Mouse (Mus musculus): Measurements from ENCODE around the gene Mt3. TPM values are rescaled to one million over a fixed set of nuclear protein-coding genes. Genes with fewer than 3 reads are reported as not detected.
"Not testable (repeated sequence)": the region's sequence is repeated elsewhere in the genome, so short reads cannot be mapped to it uniquely, and the experiment has no call there.

The Mt3 gene
- polyA plus RNA-seq, 1 experiment from 2014 or later = 2.2 TPM

DNA sequence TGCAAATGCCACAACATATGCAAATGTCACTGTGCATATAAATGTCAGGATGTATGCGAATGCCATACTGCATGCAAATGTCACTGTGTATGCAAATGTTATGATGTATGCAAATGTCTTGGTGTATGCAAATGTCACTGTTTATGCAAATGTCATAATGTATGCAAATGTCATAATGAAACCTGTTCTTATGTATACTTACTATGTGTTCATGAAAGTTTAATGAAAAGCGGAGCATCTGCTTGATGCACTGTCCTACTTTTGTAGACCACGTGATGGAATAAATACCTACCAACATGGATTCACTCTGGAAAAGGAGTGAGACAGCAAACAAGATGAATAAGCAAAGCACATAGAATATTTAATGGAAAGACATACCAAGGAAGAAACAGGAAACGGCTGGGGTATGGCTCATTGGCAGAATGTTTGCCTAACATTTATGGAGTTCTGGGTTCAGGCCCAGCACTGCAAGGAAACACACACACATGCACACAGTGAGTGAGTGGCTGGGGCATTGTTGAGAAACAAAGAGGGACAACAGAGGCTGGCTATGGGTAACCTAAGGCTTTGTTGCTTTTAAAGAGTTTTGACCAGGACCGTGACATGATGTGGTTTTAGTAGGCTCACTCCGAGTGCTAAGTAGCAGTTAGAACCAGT is 23.1 kb upstream of the Mt3 start:
- no peak for TF ChIP-seq CTCF (IDR thresholded peaks at IDR 0.05; ENCODE audit: low read depth)
- ATAC-seq (replicated peaks; ENCODE audit: low FRiP score, low read depth) (no peak; the same call in 1 of the 2 replicates), DNase-seq (ENCODE audit: low spot score) (no peak)
- H3K4me2 ChIP-seq (ENCODE audit: low read length) = no peak overlapping the region
- H3K27me3 ChIP-seq (ENCODE audit: insufficient read depth, low read length) = no peaks in the 10 kb centered on the region
- no peaks in the 10 kb centered on the region for H3K9me3 ChIP-seq (replicated peaks; ENCODE audit: low read length)
- H3K36me3 ChIP-seq (ENCODE audit: insufficient read depth, low read length) = no peaks in the 10 kb centered on the region
- no peaks in the 10 kb centered on the region for H3K4me1 ChIP-seq (replicated peaks; ENCODE audit: insufficient read depth, low read length)
- H3K27ac ChIP-seq = no peak overlapping the region
- H3K9ac ChIP-seq (ENCODE audit: low read depth, low read length) = no peak overlapping the region
- H3K4me3 ChIP-seq (replicated peaks; ENCODE audit: low read depth, low read length) = no peak overlapping the region
- 88% methylated on average over 6 of the region's 6 CpGs for WGBS

DNA sequence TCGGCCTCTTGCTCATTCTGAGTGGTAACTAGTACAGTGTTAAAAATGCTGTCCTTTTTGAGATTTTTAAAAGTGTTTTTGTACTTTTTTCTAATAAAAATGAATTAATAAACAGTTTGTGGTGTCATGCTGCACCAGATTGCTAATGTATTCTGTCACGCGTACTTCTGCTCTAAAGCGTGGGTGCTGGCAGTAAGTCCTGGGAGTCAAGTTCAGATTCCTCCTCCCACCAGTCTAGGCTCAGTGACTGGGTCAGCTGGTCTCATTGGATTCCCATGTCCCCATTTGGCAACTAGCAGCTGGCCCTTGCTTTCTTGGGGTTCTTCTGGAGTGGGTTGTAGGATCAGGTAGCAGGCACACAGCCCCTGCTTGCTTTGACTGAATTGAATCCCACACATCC is 22.3 kb upstream of the Mt3 start:
- Histone ChIP-seq H3K9ac (ENCODE audit: low read depth, low read length) (no peak overlapping the region), H3K27me3 (ENCODE audit: insufficient read depth, low read length) (no peaks in the 10 kb centered on the region), H3K9me3 (replicated peaks; ENCODE audit: low read length) (no peaks in the 10 kb centered on the region), H3K36me3 (ENCODE audit: insufficient read depth, low read length) (no peaks in the 10 kb centered on the region), H3K4me2 (ENCODE audit: low read length) (no peak overlapping the region), H3K4me3 (replicated peaks; ENCODE audit: low read depth, low read length) (no peak overlapping the region), H3K27ac (no peak overlapping the region), H3K4me1 (replicated peaks; ENCODE audit: insufficient read depth, low read length) (no peaks in the 10 kb centered on the region)
- DNase-seq (ENCODE audit: low spot score) = no peak
- TF ChIP-seq CTCF (IDR thresholded peaks at IDR 0.05; ENCODE audit: low read depth) = no peak
- ATAC-seq (replicated peaks; ENCODE audit: low FRiP score, low read depth) = no peak
- 67% methylated on average over 4 of the region's 4 CpGs for WGBS

DNA sequence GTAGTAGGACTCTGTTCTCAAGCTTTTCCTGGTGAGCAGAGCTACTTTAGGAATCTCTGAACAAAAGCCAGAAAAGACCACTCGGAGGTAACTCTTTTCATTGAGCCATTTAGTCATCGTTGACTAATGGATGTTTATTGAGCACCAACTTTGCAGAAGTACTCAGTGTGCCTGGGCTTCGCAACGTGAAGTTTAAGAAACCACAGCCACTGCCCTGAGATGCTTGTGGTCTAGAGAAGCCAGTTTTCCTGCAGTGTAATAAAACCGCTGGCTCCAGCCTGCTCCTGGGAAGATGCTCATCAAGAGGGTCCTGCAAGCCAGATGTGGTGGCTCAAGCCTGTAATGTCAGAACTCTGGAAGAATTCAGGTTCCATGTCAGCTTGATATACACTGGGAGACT is 20.3 kb upstream of the Mt3 start:
- Histone ChIP-seq H3K27me3 (ENCODE audit: insufficient read depth, low read length) (no peaks in the 10 kb centered on the region), H3K4me2 (ENCODE audit: low read length) (no peak overlapping the region), H3K9me3 (replicated peaks; ENCODE audit: low read length) (no peaks in the 10 kb centered on the region), H3K36me3 (ENCODE audit: insufficient read depth, low read length) (no peaks in the 10 kb centered on the region), H3K4me3 (replicated peaks; ENCODE audit: low read depth, low read length) (no peak overlapping the region), H3K27ac (no peak overlapping the region), H3K4me1 (replicated peaks; ENCODE audit: insufficient read depth, low read length) (no peaks in the 10 kb centered on the region), H3K9ac (ENCODE audit: low read depth, low read length) (no peak overlapping the region)
- WGBS = 59% methylated on average over 5 of the region's 5 CpGs
- no peak for TF ChIP-seq CTCF (IDR thresholded peaks at IDR 0.05; ENCODE audit: low read depth)
- no peak for ATAC-seq (replicated peaks; ENCODE audit: low FRiP score, low read depth)
- no peak for DNase-seq (ENCODE audit: low spot score)

DNA sequence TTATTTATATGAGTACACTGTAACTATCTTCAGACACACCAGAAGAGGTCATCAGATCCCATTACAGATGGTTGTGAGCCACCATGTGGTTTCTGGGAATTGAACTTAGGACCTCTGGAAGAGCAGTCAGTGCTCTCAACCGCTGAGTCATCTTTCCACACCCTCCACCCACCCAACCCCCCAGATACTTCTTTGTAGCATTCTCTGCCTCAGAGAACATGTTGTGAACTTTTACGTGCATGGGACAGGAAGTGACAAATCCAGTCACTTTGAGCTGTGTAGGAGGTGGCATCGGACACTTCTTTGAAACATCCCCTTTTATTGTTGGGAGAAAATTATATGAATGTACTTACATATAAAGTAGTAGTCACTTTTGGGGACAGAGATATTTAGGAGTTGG is 17.8 kb upstream of the Mt3 start:
- H3K4me1 ChIP-seq (replicated peaks; ENCODE audit: insufficient read depth, low read length); DNase-seq (ENCODE audit: low spot score); H3K4me2 ChIP-seq (ENCODE audit: low read length); H3K36me3 ChIP-seq (ENCODE audit: insufficient read depth, low read length); ATAC-seq (replicated peaks; ENCODE audit: low FRiP score, low read depth); H3K4me3 ChIP-seq (replicated peaks; ENCODE audit: low read depth, low read length); H3K27me3 ChIP-seq (ENCODE audit: insufficient read depth, low read length); H3K9me3 ChIP-seq (replicated peaks; ENCODE audit: low read length); H3K27ac ChIP-seq; H3K9ac ChIP-seq (ENCODE audit: low read depth, low read length): not testable (repeated sequence)
- 22% methylated on average over 3 of the region's 3 CpGs for whole genome bisulfite sequencing

DNA sequence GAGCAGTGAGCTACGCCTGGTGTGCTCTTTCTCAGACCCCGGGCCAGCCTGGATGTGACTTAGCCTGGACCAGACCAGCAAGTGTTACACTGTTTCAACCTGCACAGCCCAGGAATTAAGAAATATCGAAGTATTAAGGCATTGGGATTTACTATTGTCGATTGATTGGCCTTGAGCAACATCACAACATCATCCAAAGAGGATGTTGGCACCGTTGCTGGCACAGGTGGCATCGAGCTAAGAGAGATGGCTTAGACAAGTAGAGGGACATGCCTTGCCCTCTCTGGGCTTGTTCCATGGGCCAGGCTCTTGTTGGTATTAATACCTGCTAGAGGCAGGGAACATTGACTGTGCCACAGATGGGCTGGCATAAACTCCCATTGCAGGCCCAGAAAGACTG is 16.9 kb upstream of the Mt3 start:
- no peak for TF ChIP-seq CTCF (IDR thresholded peaks at IDR 0.05; ENCODE audit: low read depth)
- H3K9me3 ChIP-seq (replicated peaks; ENCODE audit: low read length) = no peaks in the 10 kb centered on the region
- no peak overlapping the region for H3K4me3 ChIP-seq (replicated peaks; ENCODE audit: low read depth, low read length)
- H3K27me3 ChIP-seq (ENCODE audit: insufficient read depth, low read length) = no peaks in the 10 kb centered on the region
- H3K27ac ChIP-seq = no peak overlapping the region
- 95% methylated on average over 6 of the region's 6 CpGs for WGBS
- no peak for ATAC-seq (replicated peaks; ENCODE audit: low FRiP score, low read depth)
- no peaks in the 10 kb centered on the region for H3K4me1 ChIP-seq (replicated peaks; ENCODE audit: insufficient read depth, low read length)
- H3K9ac ChIP-seq (ENCODE audit: low read depth, low read length) = no peak overlapping the region
- no peak overlapping the region for H3K4me2 ChIP-seq (ENCODE audit: low read length)
- DNase-seq (ENCODE audit: low spot score) = no peak
- no peaks in the 10 kb centered on the region for H3K36me3 ChIP-seq (ENCODE audit: insufficient read depth, low read length)

DNA sequence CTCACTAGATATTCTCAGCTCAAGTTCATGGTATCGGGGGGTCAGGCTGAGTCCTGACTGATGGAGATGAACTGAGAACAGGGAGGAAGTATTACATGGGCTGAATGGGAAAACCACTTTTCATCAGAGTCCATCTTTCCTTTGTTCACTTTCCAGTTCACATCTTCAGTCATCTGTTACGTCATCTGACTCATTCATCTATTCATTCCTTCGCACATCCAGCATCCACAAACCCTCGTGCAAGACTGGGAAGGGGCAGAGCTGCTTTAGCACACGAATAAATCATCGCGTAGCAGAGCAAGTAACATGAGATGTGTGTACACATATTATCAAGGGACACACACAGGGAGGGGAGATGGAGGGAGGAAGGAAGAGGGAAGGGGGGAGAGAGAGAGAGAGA is 16.2 kb upstream of the Mt3 start:
- H3K9me3 ChIP-seq (replicated peaks; ENCODE audit: low read length) = no peaks in the 10 kb centered on the region
- H3K4me2 ChIP-seq (ENCODE audit: low read length) = no peak overlapping the region
- no peak overlapping the region for H3K4me3 ChIP-seq (replicated peaks; ENCODE audit: low read depth, low read length)
- TF ChIP-seq CTCF (IDR thresholded peaks at IDR 0.05; ENCODE audit: low read depth) = no peak
- H3K4me1 ChIP-seq (replicated peaks; ENCODE audit: insufficient read depth, low read length) = no peaks in the 10 kb centered on the region
- WGBS = 52% methylated on average over 7 of the region's 7 CpGs
- no peaks in the 10 kb centered on the region for H3K27me3 ChIP-seq (ENCODE audit: insufficient read depth, low read length)
- no peak overlapping the region for H3K9ac ChIP-seq (ENCODE audit: low read depth, low read length)
- ATAC-seq (replicated peaks; ENCODE audit: low FRiP score, low read depth) (no peak), DNase-seq (ENCODE audit: low spot score) (no peak)
- H3K36me3 ChIP-seq (ENCODE audit: insufficient read depth, low read length) = no peaks in the 10 kb centered on the region
- H3K27ac ChIP-seq = no peak overlapping the region

DNA sequence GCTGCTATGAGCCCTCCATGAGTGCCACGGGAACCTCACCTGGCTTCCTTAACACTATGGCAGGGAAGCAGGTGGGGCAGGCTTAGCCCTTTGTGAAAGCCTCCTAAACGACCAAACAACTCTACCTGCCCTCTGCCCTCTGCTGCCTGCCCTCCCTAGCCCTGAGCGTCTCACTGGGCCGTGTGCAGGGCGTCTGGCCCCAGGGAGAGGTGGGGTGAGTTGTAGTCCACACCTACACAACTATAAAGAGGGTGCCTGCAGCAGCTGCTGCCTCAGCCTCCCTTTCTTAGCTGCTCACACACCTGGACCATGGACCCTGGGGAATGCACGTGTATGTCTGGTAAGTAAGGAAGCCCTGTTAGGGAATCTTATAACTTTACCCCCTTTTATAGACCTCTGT is 15.5 kb upstream of the Mt3 start, which contains the start of gene Mt4:
Gene Mt4, plus strand, starts transcription at position 265 of the 400 bp plus-strand sequence.
- Histone ChIP-seq H3K4me3 (replicated peaks; ENCODE audit: low read depth, low read length) (no peak within 1 kb of the TSS), H3K27ac (no peak within 1 kb of the TSS), H3K4me2 (ENCODE audit: low read length) (no peak within 1 kb of the TSS), H3K4me1 (replicated peaks; ENCODE audit: insufficient read depth, low read length) (no peaks in the 10 kb centered on the region), H3K9me3 (replicated peaks; ENCODE audit: low read length) (no peaks in the 10 kb centered on the region), H3K9ac (ENCODE audit: low read depth, low read length) (no peak within 1 kb of the TSS), H3K36me3 (ENCODE audit: insufficient read depth, low read length) (no peaks in the 10 kb centered on the region), H3K27me3 (ENCODE audit: insufficient read depth, low read length) (no peaks in the 10 kb centered on the region)
- no peak for ATAC-seq (replicated peaks; ENCODE audit: low FRiP score, low read depth)
- DNase-seq (ENCODE audit: low spot score) = no peak
- WGBS = 32% methylated on average over 6 of the region's 6 CpGs
- no peak for TF ChIP-seq CTCF (IDR thresholded peaks at IDR 0.05; ENCODE audit: low read depth)

All from kidney, postnatal 0 days (tissue).